Mouse (Mus musculus): ENCODE data around the gene Gpr3. TPM values are rescaled to one million over a fixed set of nuclear protein-coding genes. Genes with fewer than 3 reads are reported as not detected.

The Gpr3 gene
- total RNA-seq, 2 experiments from 2014 or later = 5.0 to 6.0 TPM

GRCm38 (mm10) chr4:133234771-133235170 is 22.4 kb upstream of the Gpr3 start:
- no peak for DNase-seq (ENCODE audit: low spot score in 2 of 2)

- DNase-seq (ENCODE audit: low spot score in 2 of 2) = no peak
Measured at GRCm38 (mm10) chr4:133233285-133233976, 21.1 kb upstream of the Gpr3 start.

GRCm38 (mm10) chr4:133229582-133229981 is 17.2 kb upstream of the Gpr3 start:
- peak in 1 of 2 experiments; percentile 36 for DNase-seq (ENCODE audit: low spot score in 2 of 2)

- no peak for DNase-seq (ENCODE audit: low spot score in 2 of 2)
Measured at GRCm38 (mm10) chr4:133227636-133228035, 15.3 kb upstream of the Gpr3 start.

- no peak for DNase-seq (ENCODE audit: low spot score in 2 of 2)
Measured at GRCm38 (mm10) chr4:133226073-133226472, 13.7 kb upstream of the Gpr3 start.

GRCm38 (mm10) chr4:133223875-133224274 is 11.5 kb upstream of the Gpr3 start:
- no peak for DNase-seq (ENCODE audit: low spot score in 2 of 2)

- no peak for DNase-seq (ENCODE audit: low spot score in 2 of 2)
Measured at GRCm38 (mm10) chr4:133221701-133222100, 9.4 kb upstream of the Gpr3 start.

- DNase-seq (ENCODE audit: low spot score in 2 of 2) = no peak
Measured at GRCm38 (mm10) chr4:133220656-133221055, 8.3 kb upstream of the Gpr3 start.

GRCm38 (mm10) chr4:133218745-133219144 is 6.4 kb upstream of the Gpr3 start:
- DNase-seq (ENCODE audit: low spot score in 2 of 2) = no peak

GRCm38 (mm10) chr4:133217641-133218040 is 5.3 kb upstream of the Gpr3 start:
- DNase-seq (ENCODE audit: low spot score in 2 of 2) = peak; percentile 69

GRCm38 (mm10) chr4:133213661-133214060 is 1.3 kb upstream of the Gpr3 start:
- no peak for DNase-seq (ENCODE audit: low spot score in 2 of 2)

GRCm38 (mm10) chr4:133213268-133213590 is 893 bp upstream of the Gpr3 start:
- DNase-seq (ENCODE audit: low spot score in 2 of 2) = no peak

- DNase-seq (ENCODE audit: low spot score in 2 of 2) = peak; percentile 76 to 87
Measured at GRCm38 (mm10) chr4:133212562-133213267, 379 bp upstream of the Gpr3 start.

- no peak for DNase-seq (ENCODE audit: low spot score in 2 of 2)
Measured at GRCm38 (mm10) chr4:133210788-133211390, 1.4 kb downstream of the Gpr3 start.

GRCm38 (mm10) chr4:133210023-133210787 is 2.1 kb downstream of the Gpr3 start:
- no peak for DNase-seq (ENCODE audit: low spot score in 2 of 2)

GRCm38 (mm10) chr4:133209366-133209765 is 3.0 kb downstream of the Gpr3 start:
- DNase-seq (ENCODE audit: low spot score in 2 of 2) = peak; percentile 60 to 74

- no peak for DNase-seq (ENCODE audit: low spot score in 2 of 2)
Measured at GRCm38 (mm10) chr4:133204379-133204778, 8.0 kb downstream of the Gpr3 start.

- DNase-seq (ENCODE audit: low spot score in 2 of 2) = no peak
Measured at GRCm38 (mm10) chr4:133203591-133203990, 8.7 kb downstream of the Gpr3 start.

GRCm38 (mm10) chr4:133202254-133202653 is 10.1 kb downstream of the Gpr3 start:
- DNase-seq (ENCODE audit: low spot score in 2 of 2) = no peak

GRCm38 (mm10) chr4:133201006-133201771 is 11.1 kb downstream of the Gpr3 start:
- DNase-seq (ENCODE audit: low spot score in 2 of 2) = peak; percentile 67 to 72

- DNase-seq (ENCODE audit: low spot score in 2 of 2) = peak; percentile 67 to 74
Measured at GRCm38 (mm10) chr4:133200343-133200742, 12.0 kb downstream of the Gpr3 start.

Data from layer of hippocampus, postnatal 10 days (tissue).